Mouse (Mus musculus): ENCODE results near the gene Efcab9. TPM values are rescaled to one million over a fixed set of nuclear protein-coding genes. Genes with fewer than 3 reads are reported as not detected.

Efcab9 gene
- polyA plus RNA-seq, 1 experiment from 2014 or later: 0.21 TPM

- no peak for DNase-seq
- Histone ChIP-seq H3K4me3 (ENCODE audit: low read depth, low read length) (no peak overlapping the region), H3K36me3 (replicated peaks; ENCODE audit: insufficient read depth, low read length) (no peaks in the 10 kb centered on the region), H3K9ac (replicated peaks) (no peak overlapping the region), H3K4me2 (ENCODE audit: low read depth, low read length) (no peak overlapping the region), H3K27me3 (ENCODE audit: insufficient read depth, low read length) (no peaks in the 10 kb centered on the region), H3K9me3 (ENCODE audit: low read length) (no peaks in the 10 kb centered on the region), H3K27ac (ENCODE audit: low read depth) (no peak overlapping the region), H3K4me1 (ENCODE audit: insufficient read depth) (peaks cover 14% of the 10 kb centered on the region; the same call in 1 of the 2 replicates)
- TF ChIP-seq EP300 (IDR thresholded peaks at IDR 0.05; ENCODE audit: low read depth): no peak
- TF ChIP-seq CTCF (IDR thresholded peaks at IDR 0.05; ENCODE audit: low read depth): no peak
- ATAC-seq: no peak
These were observed 43.5 kb downstream of the Efcab9 start for GRCm38 (mm10) chr11:32488344-32488743.

- Histone ChIP-seq H3K27me3 (ENCODE audit: insufficient read depth, low read length) (no peaks in the 10 kb centered on the region), H3K9ac (replicated peaks) (no peak overlapping the region), H3K4me1 (ENCODE audit: insufficient read depth) (peaks cover 14% of the 10 kb centered on the region; the same call in 1 of the 2 replicates), H3K4me2 (ENCODE audit: low read depth, low read length) (no peak overlapping the region), H3K9me3 (ENCODE audit: low read length) (no peaks in the 10 kb centered on the region), H3K4me3 (ENCODE audit: low read depth, low read length) (no peak overlapping the region), H3K27ac (ENCODE audit: low read depth) (no peak overlapping the region), H3K36me3 (replicated peaks; ENCODE audit: insufficient read depth, low read length) (no peaks in the 10 kb centered on the region)
- 82% methylated on average over 3 of the region's 3 CpGs for WGBS (ENCODE audit: insufficient replicate concordance)
- TF ChIP-seq EP300 (IDR thresholded peaks at IDR 0.05; ENCODE audit: low read depth) (no peak), CTCF (IDR thresholded peaks at IDR 0.05; ENCODE audit: low read depth) (peak; percentile 53)
- ATAC-seq: no peak
- DNase-seq: no peak
These were observed 44.4 kb downstream of the Efcab9 start for GRCm38 (mm10) chr11:32487501-32487900.

- Histone ChIP-seq H3K27ac (ENCODE audit: low read depth) (no peak overlapping the region), H3K36me3 (replicated peaks; ENCODE audit: insufficient read depth, low read length) (no peaks in the 10 kb centered on the region), H3K9me3 (ENCODE audit: low read length) (no peaks in the 10 kb centered on the region), H3K9ac (replicated peaks) (no peak overlapping the region), H3K4me1 (ENCODE audit: insufficient read depth) (peaks cover 16% of the 10 kb centered on the region; the same call in 1 of the 2 replicates), H3K4me3 (ENCODE audit: low read depth, low read length) (no peak overlapping the region), H3K4me2 (ENCODE audit: low read depth, low read length) (no peak overlapping the region), H3K27me3 (ENCODE audit: insufficient read depth, low read length) (no peaks in the 10 kb centered on the region)
- no peak for ATAC-seq
- WGBS (ENCODE audit: insufficient replicate concordance): 32% methylated on average over 3 of the region's 3 CpGs
- DNase-seq: no peak
- no peak for TF ChIP-seq CTCF (IDR thresholded peaks at IDR 0.05; ENCODE audit: low read depth)
- no peak for TF ChIP-seq EP300 (IDR thresholded peaks at IDR 0.05; ENCODE audit: low read depth)
These were observed 45.3 kb downstream of the Efcab9 start for GRCm38 (mm10) chr11:32486621-32487020.

DNA sequence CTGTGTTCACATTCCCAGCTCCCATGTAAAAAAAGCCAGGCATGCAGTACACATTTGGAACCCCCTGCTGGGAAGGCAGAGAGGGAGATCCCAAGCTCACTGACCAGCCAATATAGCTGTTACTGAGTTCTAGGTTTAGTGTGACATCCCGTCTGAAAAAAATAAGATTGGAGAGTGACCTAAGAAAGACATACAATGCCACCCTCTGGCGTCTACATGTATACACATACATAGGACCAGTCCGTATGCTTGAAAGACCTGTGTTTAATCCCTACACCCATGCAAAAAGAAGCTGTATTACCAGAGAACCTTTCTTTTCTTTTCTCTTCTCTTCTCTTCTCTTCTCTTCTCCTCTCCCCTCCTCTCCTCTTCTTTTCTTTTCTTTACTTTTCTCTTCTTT is 46.6 kb downstream of the Efcab9 start:
- no peaks in the 10 kb centered on the region for H3K27me3 ChIP-seq (ENCODE audit: insufficient read depth, low read length)
- 45% methylated on average over 3 of the region's 3 CpGs for WGBS (ENCODE audit: insufficient replicate concordance)
- H3K36me3 ChIP-seq (replicated peaks; ENCODE audit: insufficient read depth, low read length): no peaks in the 10 kb centered on the region
- no peak for DNase-seq
- peak; percentile 34; the same call in 1 of the 2 replicates for TF ChIP-seq CTCF (IDR thresholded peaks at IDR 0.05; ENCODE audit: low read depth)
- TF ChIP-seq EP300 (IDR thresholded peaks at IDR 0.05; ENCODE audit: low read depth): no peak
- H3K9ac ChIP-seq (replicated peaks): no peak overlapping the region
- H3K4me2 ChIP-seq (ENCODE audit: low read depth, low read length): no peak overlapping the region
- no peak for ATAC-seq
- peaks cover 13% of the 10 kb centered on the region; the same call in 1 of the 2 replicates for H3K4me1 ChIP-seq (ENCODE audit: insufficient read depth)
- H3K27ac ChIP-seq (ENCODE audit: low read depth): no peak overlapping the region
- no peak overlapping the region for H3K4me3 ChIP-seq (ENCODE audit: low read depth, low read length)
- no peaks in the 10 kb centered on the region for H3K9me3 ChIP-seq (ENCODE audit: low read length)

DNA sequence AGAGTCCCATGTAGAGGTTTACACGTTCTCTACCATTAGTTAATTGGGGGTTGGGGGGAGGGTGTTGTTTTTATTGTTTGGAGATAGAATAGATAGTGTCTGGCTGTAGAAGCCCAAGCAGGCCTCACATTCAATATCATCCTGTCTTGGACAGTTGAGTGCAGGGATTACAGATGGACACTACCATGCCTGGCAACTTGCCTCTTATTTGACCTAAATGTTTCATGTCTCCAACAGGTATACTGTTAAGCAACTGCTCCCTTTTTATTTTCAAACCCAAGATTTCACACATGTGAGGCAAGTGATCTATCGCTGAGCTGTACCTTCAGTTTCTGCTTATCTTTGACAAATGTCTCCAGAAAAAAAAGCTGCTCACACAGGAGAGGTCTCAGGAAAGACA is 50.4 kb downstream of the Efcab9 start:
- Histone ChIP-seq H3K27ac (ENCODE audit: low read depth) (no peak overlapping the region), H3K4me3 (ENCODE audit: low read depth, low read length) (no peak overlapping the region), H3K36me3 (replicated peaks; ENCODE audit: insufficient read depth, low read length) (no peaks in the 10 kb centered on the region), H3K9ac (replicated peaks) (no peak overlapping the region), H3K4me1 (ENCODE audit: insufficient read depth) (0 out of 2 replicates have a peak, but pooled peaks cover 2% of the 10 kb centered on the region), H3K27me3 (ENCODE audit: insufficient read depth, low read length) (no peaks in the 10 kb centered on the region), H3K9me3 (ENCODE audit: low read length) (no peaks in the 10 kb centered on the region), H3K4me2 (ENCODE audit: low read depth, low read length) (no peak overlapping the region)
- DNase-seq: no peak
- 49% methylated on average over 2 of the region's 2 CpGs for WGBS (ENCODE audit: insufficient replicate concordance)
- TF ChIP-seq EP300 (IDR thresholded peaks at IDR 0.05; ENCODE audit: low read depth) (no peak), CTCF (IDR thresholded peaks at IDR 0.05; ENCODE audit: low read depth) (no peak)
- no peak for ATAC-seq

- H3K27ac ChIP-seq (ENCODE audit: low read depth): no peak overlapping the region
- DNase-seq (no peak), ATAC-seq (no peak)
- H3K9me3 ChIP-seq (ENCODE audit: low read length): no peaks in the 10 kb centered on the region
- H3K27me3 ChIP-seq (ENCODE audit: insufficient read depth, low read length): no peaks in the 10 kb centered on the region
- no peaks in the 10 kb centered on the region for H3K36me3 ChIP-seq (replicated peaks; ENCODE audit: insufficient read depth, low read length)
- TF ChIP-seq CTCF (IDR thresholded peaks at IDR 0.05; ENCODE audit: low read depth) (no peak), EP300 (IDR thresholded peaks at IDR 0.05; ENCODE audit: low read depth) (no peak)
- H3K4me1 ChIP-seq (ENCODE audit: insufficient read depth): no peaks in the 10 kb centered on the region
- no peak overlapping the region for H3K4me3 ChIP-seq (ENCODE audit: low read depth, low read length)
- no peak overlapping the region for H3K4me2 ChIP-seq (ENCODE audit: low read depth, low read length)
- H3K9ac ChIP-seq (replicated peaks): no peak overlapping the region
- 70% methylated on average over 5 of the region's 5 CpGs for WGBS (ENCODE audit: insufficient replicate concordance)
These were observed 56.2 kb downstream of the Efcab9 start for GRCm38 (mm10) chr11:32475487-32476236.
